Mouse (Mus musculus) forebrain, postnatal 0 days (tissue): ENCODE measurements around the gene Mpp3. TPM values are rescaled to one million over a fixed set of nuclear protein-coding genes. Genes with fewer than 3 reads are reported as not detected.

Source experiments
- ATAC-seq: fragments of 200-750 bp; cut with Nextera tagmentation; 2 replicates; pipeline ENCODE4 v1.8.0; 2017; ENCODE audit warnings: mild to moderate bottlenecking, moderate library complexity
- DNase-seq: peaks from one replicate; pipeline ENCODE4 v3.0.0-alpha.2; 2015
- H3K27ac ChIP-seq: fragments of 300-500 bp; sonication (generic); 2 replicates; pipeline ENCODE4 v1.5.1; 2014; ENCODE audit warnings: low read depth, mild to moderate bottlenecking, antibody characterized with exemption, low read length, moderate library complexity, mixed read lengths
- H3K27me3 ChIP-seq: fragments of 300-500 bp; sonication (generic); 2 replicates; pipeline ENCODE4 v1.6.1; 2014; ENCODE audit warnings: mild to moderate bottlenecking, low read length, mixed read lengths; ENCODE audit not compliant: insufficient read depth
- H3K36me3 ChIP-seq: fragments of 300-500 bp; sonication (generic); 2 replicates; pipeline ENCODE4 v1.6.1; 2014; ENCODE audit warnings: mild to moderate bottlenecking, moderate library complexity; ENCODE audit not compliant: insufficient read depth
- H3K4me1 ChIP-seq: fragments of 300-500 bp; sonication (generic); 2 replicates; pipeline ENCODE4 v1.6.1; 2014; ENCODE audit warnings: antibody characterized with exemption; ENCODE audit not compliant: insufficient read depth
- H3K4me2 ChIP-seq: fragments of 300-500 bp; sonication (generic); 2 replicates; pipeline ENCODE4 v1.6.1; 2014; ENCODE audit warnings: low read depth, mild to moderate bottlenecking, moderate library complexity
- H3K4me3 ChIP-seq: fragments of 300-500 bp; sonication (generic); 2 replicates; pipeline ENCODE4 v1.5.1; 2014; ENCODE audit warnings: low read depth, low read length, mixed read lengths
- H3K9ac ChIP-seq: fragments of 300-500 bp; sonication (generic); 2 replicates; pipeline ENCODE4 v1.6.1; 2014; ENCODE audit warnings: mild to moderate bottlenecking
- H3K9me3 ChIP-seq: fragments of 300-500 bp; sonication (generic); 2 replicates; pipeline ENCODE4 v1.6.1; 2016; ENCODE audit warnings: low read length
- CTCF ChIP-seq: sonication (generic); IDR thresholded peaks from 2 replicates; pipeline ENCODE4 v1.5.1; 2016; ENCODE audit warnings: antibody characterized with exemption, control low read depth, low read depth
- WGBS: fragments of 180-500 bp; shearing (Covaris S2); extraction: QIAGEN DNeasy Blood & Tissue Kit; methylation state at CpG from one replicate; pipeline ENCODE4 v1.1.7; 2014; 5-methylcytosine and 5-hydroxymethylcytosine counted together
- polyA plus RNA-seq: library from polyadenylated mRNA; unstranded; fragments of >200 nt; fragmentation: Nextera tagmentation; extraction: Ambion mirVana; gene quantifications from 2 replicates; pipeline ENCODE4 v1.2.1, GENCODE M21; 2015
- total RNA-seq: library from RNA; depleted of rRNA; stranded (reverse); fragments of >200 nt; gene quantifications from 2 replicates; pipeline ENCODE4 v1.2.3, GENCODE M21; 2014

Gene Mpp3
- total and polyA plus RNA-seq, 2 experiments from 2014 or later, result 46.4 to 56.6 TPM

GRCm38 (mm10) chr11:101965553-101965952 lies 62.7 kb downstream of the Mpp3 start:
- 10% methylated on average over 2 of the region's 2 CpGs for WGBS
- no peak for TF ChIP-seq CTCF
- H3K9ac ChIP-seq, result no peak overlapping the region
- no peak overlapping the region for H3K27ac ChIP-seq
- ATAC-seq (no peak), DNase-seq (no peak)
- no peak overlapping the region for H3K4me2 ChIP-seq
- H3K36me3 ChIP-seq, result no peaks in the 10 kb centered on the region
- peaks cover 6% of the 10 kb centered on the region; the same call in 1 of the 2 replicates for H3K4me1 ChIP-seq
- no peak overlapping the region for H3K4me3 ChIP-seq
- H3K27me3 ChIP-seq, result peaks cover 48% of the 10 kb centered on the region
- H3K9me3 ChIP-seq, result no peaks in the 10 kb centered on the region

GRCm38 (mm10) chr11:101964647-101965046 lies 63.6 kb downstream of the Mpp3 start:
- no peak for ATAC-seq
- 9% methylated on average over 8 of the region's 8 CpGs for WGBS

GRCm38 (mm10) chr11:101963473-101964291 lies 64.6 kb downstream of the Mpp3 start:
- peak overlapping the region; percentile 52 for H3K4me3 ChIP-seq
- peak overlapping the region; percentile 60 for H3K9ac ChIP-seq
- DNase-seq, result peak; percentile 62
- TF ChIP-seq CTCF, result peak; percentile 9
- ATAC-seq, result peak; percentile 69
- H3K27me3 ChIP-seq, result peaks cover 48% of the 10 kb centered on the region
- H3K4me1 ChIP-seq, result peaks cover 6% of the 10 kb centered on the region; the same call in 1 of the 2 replicates
- H3K9me3 ChIP-seq, result no peaks in the 10 kb centered on the region
- under 1% methylated on average over 78 of the region's 78 CpGs for WGBS
- no peaks in the 10 kb centered on the region for H3K36me3 ChIP-seq
- peak overlapping the region; percentile 94 for H3K4me2 ChIP-seq
- no peak overlapping the region for H3K27ac ChIP-seq

More at GRCm38 (mm10) chr11:101964647-101965046, 63.6 kb downstream of the Mpp3 start:
- H3K9me3 ChIP-seq, result no peaks in the 10 kb centered on the region
- no peak overlapping the region for H3K9ac ChIP-seq
- peaks cover 6% of the 10 kb centered on the region; the same call in 1 of the 2 replicates for H3K4me1 ChIP-seq
- H3K4me2 ChIP-seq, result peak overlapping the region; percentile 94; the same call in 1 of the 2 replicates
- no peak for DNase-seq
- no peak overlapping the region for H3K4me3 ChIP-seq
- H3K27ac ChIP-seq, result no peak overlapping the region
- H3K27me3 ChIP-seq, result peaks cover 48% of the 10 kb centered on the region
- H3K36me3 ChIP-seq, result no peaks in the 10 kb centered on the region
- TF ChIP-seq CTCF, result no peak

- Histone ChIP-seq H3K27me3 (peaks cover 44% of the 10 kb centered on the region), H3K9ac (peak overlapping the region; percentile 60), H3K9me3 (no peaks in the 10 kb centered on the region), H3K4me1 (peaks cover 6% of the 10 kb centered on the region; the same call in 1 of the 2 replicates), H3K4me2 (peak overlapping the region; percentile 94), H3K27ac (no peak overlapping the region), H3K36me3 (no peaks in the 10 kb centered on the region), H3K4me3 (peak overlapping the region; percentile 52)
- DNase-seq, result peak; percentile 7
- ATAC-seq, result no peak
- no peak for TF ChIP-seq CTCF
- 3% methylated on average over 11 of the region's 11 CpGs for WGBS
Measured at GRCm38 (mm10) chr11:101963043-101963442, 65.2 kb downstream of the Mpp3 start.

- peak; percentile 60; the same call in 1 of the 2 replicates for ATAC-seq
- 37% methylated on average over 5 of the region's 5 CpGs for WGBS
- H3K27ac ChIP-seq, result no peak overlapping the region
- H3K4me3 ChIP-seq, result no peak overlapping the region
- no peaks in the 10 kb centered on the region for H3K9me3 ChIP-seq
- no peaks in the 10 kb centered on the region for H3K4me1 ChIP-seq
- H3K9ac ChIP-seq, result no peak overlapping the region
- H3K27me3 ChIP-seq, result peaks cover 11% of the 10 kb centered on the region
- DNase-seq, result no peak
- no peaks in the 10 kb centered on the region for H3K36me3 ChIP-seq
- no peak for TF ChIP-seq CTCF
- no peak overlapping the region for H3K4me2 ChIP-seq
Measured at GRCm38 (mm10) chr11:101957476-101957875, 70.8 kb downstream of the Mpp3 start.

- no peak for DNase-seq
- Histone ChIP-seq H3K4me3 (no peak overlapping the region), H3K4me1 (no peaks in the 10 kb centered on the region), H3K9ac (no peak overlapping the region), H3K36me3 (no peaks in the 10 kb centered on the region), H3K27me3 (no peaks in the 10 kb centered on the region; the same call in 1 of the 2 replicates), H3K4me2 (no peak overlapping the region), H3K27ac (no peak overlapping the region), H3K9me3 (no peaks in the 10 kb centered on the region)
- WGBS, result 77% methylated on average over 4 of the region's 4 CpGs
- no peak for TF ChIP-seq CTCF
- no peak for ATAC-seq
Measured at GRCm38 (mm10) chr11:101953441-101953840, 74.8 kb downstream of the Mpp3 start.
